Mouse (Mus musculus): ENCODE data around the gene Fgfr2.

GRCm38 (mm10) chr7:132272984-132273383 lies 850.2 kb downstream of the Fgfr2 start:
- TF ChIP-seq CTCF (IDR thresholded peaks at IDR 0.05; ENCODE audit: extremely low read depth, insufficient read length, insufficient replicate concordance, low read depth, low read length) (no peak), POLR2A (IDR thresholded peaks at IDR 0.05; ENCODE audit: low read depth, low read length) (no peak)

All from small intestine, adult 2 months (tissue).